Mouse (Mus musculus) kidney, embryonic 16.5 days (tissue): ENCODE results near the gene Slc36a3. TPM values are rescaled to one million over a fixed set of nuclear protein-coding genes. Genes with fewer than 3 reads are reported as not detected.
A peak's percentile ranks its signal among the peaks of the same experiment; 100 is the strongest.

Source experiments
- ATAC-seq: fragments of 200-750 bp; cut with Nextera tagmentation; 2 replicates; pipeline ENCODE4 v1.8.0; 2017; ENCODE audit warnings: moderate TSS enrichment; ENCODE audit not compliant: low FRiP score, low TSS enrichment
- H3K27ac ChIP-seq: fragments of 300-500 bp; sonication (generic); 2 replicates; pipeline ENCODE4 v1.5.1; 2014; ENCODE audit warnings: low read length
- H3K27me3 ChIP-seq: fragments of 300-500 bp; sonication (generic); 2 replicates; pipeline ENCODE4 v1.6.1; 2014; ENCODE audit warnings: low read length, control low read depth, mixed read lengths; ENCODE audit not compliant: insufficient read depth
- H3K36me3 ChIP-seq: fragments of 300-500 bp; sonication (generic); 2 replicates; pipeline ENCODE4 v1.6.1; 2014; ENCODE audit warnings: low read length, control low read depth, mixed read lengths; ENCODE audit not compliant: insufficient read depth
- H3K4me1 ChIP-seq: fragments of 300-500 bp; sonication (generic); 2 replicates; pipeline ENCODE4 v1.6.1; 2014; ENCODE audit warnings: low read length, control low read depth, mixed read lengths; ENCODE audit not compliant: insufficient read depth
- H3K4me2 ChIP-seq: fragments of 300-500 bp; sonication (generic); replicated peaks from 2 replicates; pipeline ENCODE4 v1.6.1; 2014; ENCODE audit warnings: low read depth, low read length
- H3K4me3 ChIP-seq: fragments of 300-500 bp; sonication (generic); 2 replicates; pipeline ENCODE4 v1.5.1; 2014; ENCODE audit warnings: mild to moderate bottlenecking, low read length
- H3K9ac ChIP-seq: fragments of 300-500 bp; sonication (generic); replicated peaks from 2 replicates; pipeline ENCODE4 v1.6.1; 2014; ENCODE audit warnings: low read length
- H3K9me3 ChIP-seq: fragments of 300-500 bp; sonication (generic); 2 replicates; pipeline ENCODE4 v1.6.1; 2016; ENCODE audit warnings: low read length, control low read depth
- WGBS: fragments of 180-500 bp; shearing (Covaris S2); extraction: QIAGEN DNeasy Blood & Tissue Kit; methylation state at CpG from one replicate; pipeline ENCODE4 v1.1.7; 2014; 5-methylcytosine and 5-hydroxymethylcytosine counted together
- polyA plus RNA-seq: library from polyadenylated mRNA; unstranded; fragments of >200 nt; fragmentation: Nextera tagmentation; extraction: Ambion mirVana; gene quantifications from 2 replicates; pipeline ENCODE4 v1.2.1, GENCODE M21; 2015

Slc36a3 gene
- polyA plus RNA-seq, 1 experiment from 2014 or later: not detected

GRCm38 (mm10) chr11:55085396-55085795 lies 66.1 kb downstream of the Slc36a3 start:
- Histone ChIP-seq H3K4me3 (no peak overlapping the region), H3K36me3 (no peaks in the 10 kb centered on the region), H3K9me3 (no peaks in the 10 kb centered on the region; the same call in none of the 2 replicates), H3K27ac (no peak overlapping the region), H3K9ac (no peak overlapping the region), H3K27me3 (no peaks in the 10 kb centered on the region), H3K4me2 (no peak overlapping the region), H3K4me1 (no peaks in the 10 kb centered on the region)
- 59% methylated on average over 5 of the region's 5 CpGs for WGBS
- ATAC-seq: no peak

GRCm38 (mm10) chr11:55084629-55085028 lies 66.9 kb downstream of the Slc36a3 start:
- Histone ChIP-seq H3K4me1 (no peaks in the 10 kb centered on the region), H3K9me3 (peaks cover 3% of the 10 kb centered on the region), H3K4me2 (no peak overlapping the region), H3K27me3 (no peaks in the 10 kb centered on the region), H3K9ac (no peak overlapping the region), H3K36me3 (no peaks in the 10 kb centered on the region), H3K4me3 (no peak overlapping the region), H3K27ac (no peak overlapping the region)
- ATAC-seq: no peak
- 62% methylated on average over 4 of the region's 4 CpGs for WGBS

GRCm38 (mm10) chr11:55081206-55081605 lies 70.3 kb downstream of the Slc36a3 start:
- H3K4me1 ChIP-seq: peaks cover 15% of the 10 kb centered on the region
- H3K9me3 ChIP-seq: peaks cover 3% of the 10 kb centered on the region
- ATAC-seq: no peak
- WGBS: 93% methylated on average over 9 of the region's 9 CpGs
- H3K9ac ChIP-seq: no peak overlapping the region
- no peaks in the 10 kb centered on the region for H3K27me3 ChIP-seq
- H3K27ac ChIP-seq: no peak overlapping the region
- H3K36me3 ChIP-seq: no peaks in the 10 kb centered on the region
- H3K4me3 ChIP-seq: no peak overlapping the region
- no peak overlapping the region for H3K4me2 ChIP-seq

GRCm38 (mm10) chr11:55079180-55079579 lies 72.3 kb downstream of the Slc36a3 start:
- Histone ChIP-seq H3K4me2 (no peak overlapping the region), H3K27ac (no peak overlapping the region), H3K9ac (no peak overlapping the region), H3K27me3 (no peaks in the 10 kb centered on the region), H3K4me3 (no peak overlapping the region), H3K9me3 (peaks cover 3% of the 10 kb centered on the region), H3K4me1 (peaks cover 16% of the 10 kb centered on the region), H3K36me3 (no peaks in the 10 kb centered on the region)
- no peak for ATAC-seq
- 93% methylated on average over 4 of the region's 4 CpGs for WGBS

GRCm38 (mm10) chr11:55078502-55078901 lies 73.0 kb downstream of the Slc36a3 start:
- no peak for ATAC-seq

GRCm38 (mm10) chr11:55077331-55078231 lies 73.9 kb downstream of the Slc36a3 start, which contains the start of gene Ccdc69:
Gene Ccdc69 (minus strand): TSS chr11:55078131.
- Histone ChIP-seq H3K9ac (peak within 1 kb of the TSS; percentile 58), H3K9me3 (peaks cover 3% of the 10 kb centered on the region), H3K36me3 (no peaks in the 10 kb centered on the region), H3K4me3 (peak within 1 kb of the TSS; percentile 48), H3K27ac (peak within 1 kb of the TSS; percentile 48), H3K4me1 (peaks cover 16% of the 10 kb centered on the region), H3K4me2 (peak within 1 kb of the TSS; percentile 83), H3K27me3 (no peaks in the 10 kb centered on the region)
- peak; percentile 85 for ATAC-seq
- WGBS: under 1% methylated on average over 50 of the region's 50 CpGs

More at GRCm38 (mm10) chr11:55078502-55078901, 73.0 kb downstream of the Slc36a3 start:
- peaks cover 16% of the 10 kb centered on the region for H3K4me1 ChIP-seq
- no peak overlapping the region; the same call in 1 of the 2 replicates for H3K4me2 ChIP-seq
- no peak overlapping the region for H3K27ac ChIP-seq
- H3K4me3 ChIP-seq: no peak overlapping the region
- WGBS: 50% methylated on average over 3 of the region's 3 CpGs
- no peaks in the 10 kb centered on the region for H3K27me3 ChIP-seq
- no peaks in the 10 kb centered on the region for H3K36me3 ChIP-seq
- H3K9ac ChIP-seq: no peak overlapping the region
- H3K9me3 ChIP-seq: peaks cover 3% of the 10 kb centered on the region

GRCm38 (mm10) chr11:55076234-55076633 lies 75.3 kb downstream of the Slc36a3 start:
- 0 out of 2 replicates have a peak, but pooled peaks cover 3% of the 10 kb centered on the region for H3K9me3 ChIP-seq
- WGBS: 84% methylated on average over 5 of the region's 5 CpGs
- no peak overlapping the region for H3K4me3 ChIP-seq
- H3K9ac ChIP-seq: no peak overlapping the region
- no peak overlapping the region for H3K4me2 ChIP-seq
- no peak overlapping the region for H3K27ac ChIP-seq
- H3K36me3 ChIP-seq: no peaks in the 10 kb centered on the region
- no peak for ATAC-seq
- no peaks in the 10 kb centered on the region for H3K27me3 ChIP-seq
- H3K4me1 ChIP-seq: peaks cover 16% of the 10 kb centered on the region

GRCm38 (mm10) chr11:55075602-55076001 lies 75.9 kb downstream of the Slc36a3 start:
- no peak for ATAC-seq
- WGBS: 71% methylated on average over 2 of the region's 2 CpGs
- no peak overlapping the region for H3K27ac ChIP-seq
- H3K4me1 ChIP-seq: peaks cover 16% of the 10 kb centered on the region
- H3K9ac ChIP-seq: no peak overlapping the region
- H3K4me3 ChIP-seq: no peak overlapping the region
- H3K9me3 ChIP-seq: 0 out of 2 replicates have a peak, but pooled peaks cover 3% of the 10 kb centered on the region
- H3K36me3 ChIP-seq: no peaks in the 10 kb centered on the region
- H3K27me3 ChIP-seq: no peaks in the 10 kb centered on the region
- no peak overlapping the region for H3K4me2 ChIP-seq
